Mouse (Mus musculus) lung, adult 2 months (tissue): ENCODE results near the gene Gm49368.

Source experiments
- CTCF ChIP-seq: fragments of 200-500 bp; IDR thresholded peaks from 2 replicates; pipeline ENCODE4 v1.5.1; 2011; ENCODE audit warnings: mild to moderate bottlenecking, low read length, control low read depth; ENCODE audit not compliant: insufficient read depth
- POLR2A ChIP-seq: fragments of 200-500 bp; IDR thresholded peaks from 2 replicates; pipeline ENCODE4 v1.6.1; 2011; ENCODE audit warnings: low read depth, mild to moderate bottlenecking, control low read depth, low read length, borderline replicate concordance; ENCODE audit errors: extremely low read depth

GRCm38 (mm10) chr7:128098135-128098534 lies 35.7 kb downstream of the Gm49368 start:
- TF ChIP-seq POLR2A (no peak), CTCF (no peak)
